Mouse (Mus musculus): ENCODE results near the gene Lrrc8a.

Lrrc8a gene

DNA sequence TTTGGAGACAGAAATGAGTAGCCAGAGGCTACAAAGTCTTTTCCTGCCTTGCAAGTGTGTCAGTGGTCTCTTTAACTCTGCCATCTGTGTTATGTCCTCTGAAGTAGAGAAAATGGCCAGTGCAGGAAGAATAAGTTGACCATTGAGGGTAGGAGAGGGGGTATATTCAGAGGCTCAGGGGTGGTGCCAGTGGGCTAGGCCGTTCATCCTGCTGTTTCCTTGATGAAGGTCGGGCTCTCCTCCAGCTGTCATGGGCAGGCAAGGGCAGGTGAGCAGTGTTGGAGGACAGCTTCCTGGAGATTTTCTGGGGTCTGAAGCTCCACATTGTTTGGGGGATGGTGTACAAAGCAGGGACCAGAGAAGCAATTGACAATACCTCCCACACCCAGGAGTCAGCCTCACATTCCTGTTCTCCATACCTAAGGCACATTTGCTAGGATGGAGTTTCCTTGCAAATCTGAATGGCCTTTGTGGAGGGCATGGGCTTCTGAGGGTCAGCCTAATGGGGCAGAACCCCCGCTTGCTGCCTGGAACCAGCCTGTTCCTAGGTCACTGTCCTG lies 1.5 kb downstream of the Lrrc8a start:
- DNase-seq (ENCODE audit: low read depth in 2 of 2, low spot score in 2 of 2): no peak

- DNase-seq (ENCODE audit: low read depth in 2 of 2, low spot score in 2 of 2): no peak
These were observed 2.3 kb downstream of the Lrrc8a start for GRCm38 (mm10) chr2:30239777-30240176.

- no peak for DNase-seq (ENCODE audit: low read depth in 2 of 2, low spot score in 2 of 2)
These were observed 2.8 kb downstream of the Lrrc8a start, which contains the start of gene Gm28035 for GRCm38 (mm10) chr2:30240267-30240666. Gene Gm28035, plus strand, starts transcription at chr2:30240567.

- DNase-seq (ENCODE audit: low read depth in 2 of 2, low spot score in 2 of 2): no peak
These were observed 5.0 kb downstream of the Lrrc8a start for GRCm38 (mm10) chr2:30242509-30242908.

DNA sequence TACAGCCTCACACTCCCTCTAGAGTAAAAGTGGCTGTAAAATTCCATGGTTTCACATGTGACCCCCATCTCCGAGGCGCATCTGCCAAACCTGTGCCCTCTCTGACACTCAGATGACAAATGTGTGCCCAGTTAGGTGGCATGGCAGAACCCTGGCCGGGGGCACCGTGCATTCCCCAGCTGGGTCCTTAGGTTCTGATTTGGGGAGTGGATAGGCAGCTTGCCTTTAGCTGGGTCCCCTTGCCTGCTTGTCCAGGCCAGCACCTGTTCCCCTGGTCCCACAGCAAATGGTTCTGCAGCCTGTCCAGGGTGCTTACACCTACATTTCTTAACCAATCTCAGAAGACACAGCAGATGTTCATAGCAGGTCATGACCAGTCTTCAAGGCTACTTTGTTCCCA lies 5.9 kb downstream of the Lrrc8a start:
- no peak for DNase-seq (ENCODE audit: low read depth in 2 of 2, low spot score in 2 of 2)

- no peak for DNase-seq (ENCODE audit: low read depth in 2 of 2, low spot score in 2 of 2)
These were observed 7.2 kb downstream of the Lrrc8a start for GRCm38 (mm10) chr2:30244595-30245178.

GRCm38 (mm10) chr2:30247036-30247435 lies 9.5 kb downstream of the Lrrc8a start:
- DNase-seq (ENCODE audit: low read depth in 2 of 2, low spot score in 2 of 2): no peak

GRCm38 (mm10) chr2:30247681-30248080 lies 10.2 kb downstream of the Lrrc8a start:
- no peak for DNase-seq (ENCODE audit: low read depth in 2 of 2, low spot score in 2 of 2)

DNA sequence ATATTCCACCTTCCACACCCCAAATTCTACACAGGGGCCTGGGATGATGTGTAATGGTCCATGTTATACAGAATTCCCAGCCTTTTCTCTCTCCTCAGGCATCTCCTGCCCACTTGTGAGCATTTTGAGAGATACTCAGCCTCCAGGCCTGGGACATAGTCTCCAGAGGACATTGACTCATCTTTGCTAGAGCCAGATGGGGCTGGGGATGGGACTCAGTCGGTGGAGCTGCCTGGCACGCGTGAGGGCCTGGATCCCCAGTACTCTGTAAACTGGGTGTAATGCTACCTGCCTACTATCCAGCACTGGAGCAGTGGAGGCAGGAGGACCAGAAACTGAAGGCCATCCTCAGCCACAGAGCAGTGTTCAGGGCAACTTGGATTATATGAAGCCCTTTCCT lies 11.7 kb downstream of the Lrrc8a start:
- no peak for DNase-seq (ENCODE audit: low read depth in 2 of 2, low spot score in 2 of 2)

- DNase-seq (ENCODE audit: low read depth in 2 of 2, low spot score in 2 of 2): no peak
These were observed 12.9 kb downstream of the Lrrc8a start for GRCm38 (mm10) chr2:30250166-30251128.

DNA sequence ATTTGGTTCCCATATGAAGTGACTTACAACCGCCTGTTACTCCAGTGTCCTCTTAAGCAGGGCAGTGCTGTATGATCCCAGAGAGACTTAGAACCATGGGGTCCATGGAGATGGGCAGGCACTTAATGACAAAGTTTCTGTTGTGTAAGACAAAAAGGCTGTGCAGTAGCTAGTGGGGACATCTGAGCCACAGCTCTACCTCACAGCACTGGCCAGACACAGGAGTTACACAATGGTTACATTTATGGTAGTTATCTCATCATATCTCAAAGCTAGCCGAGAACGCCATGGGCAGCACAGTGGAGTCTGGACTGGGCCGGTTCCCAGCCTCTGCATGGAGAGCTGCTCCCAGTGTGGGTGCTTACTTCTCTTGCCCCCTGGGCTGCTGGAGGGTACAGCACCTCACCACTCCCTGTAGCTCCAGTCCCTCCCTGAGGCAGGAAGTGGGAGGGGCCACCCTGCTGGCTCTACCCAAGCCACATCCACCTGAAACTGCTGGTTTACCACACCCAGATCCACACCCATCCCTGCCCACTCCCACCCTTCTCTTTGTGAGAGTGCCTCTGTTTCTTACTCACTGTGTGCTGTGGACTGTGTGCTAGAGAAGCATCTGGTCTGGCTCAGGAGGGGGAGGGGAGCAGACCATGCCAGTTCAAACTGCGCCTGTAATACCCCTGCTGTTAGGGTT lies 14.0 kb downstream of the Lrrc8a start:
- peak; percentile 76 to 81 for DNase-seq (ENCODE audit: low read depth in 2 of 2, low spot score in 2 of 2)

- DNase-seq (ENCODE audit: low read depth in 2 of 2, low spot score in 2 of 2): no peak
These were observed 15.0 kb downstream of the Lrrc8a start for GRCm38 (mm10) chr2:30252521-30252920.

GRCm38 (mm10) chr2:30253809-30254208 lies 16.3 kb downstream of the Lrrc8a start:
- no peak for DNase-seq (ENCODE audit: low read depth in 2 of 2, low spot score in 2 of 2)

- no peak for DNase-seq (ENCODE audit: low read depth in 2 of 2, low spot score in 2 of 2)
These were observed 18.3 kb downstream of the Lrrc8a start for GRCm38 (mm10) chr2:30255631-30256395.

GRCm38 (mm10) chr2:30256616-30257350 lies 19.3 kb downstream of the Lrrc8a start:
- no peak for DNase-seq (ENCODE audit: low read depth in 2 of 2, low spot score in 2 of 2)

DNA sequence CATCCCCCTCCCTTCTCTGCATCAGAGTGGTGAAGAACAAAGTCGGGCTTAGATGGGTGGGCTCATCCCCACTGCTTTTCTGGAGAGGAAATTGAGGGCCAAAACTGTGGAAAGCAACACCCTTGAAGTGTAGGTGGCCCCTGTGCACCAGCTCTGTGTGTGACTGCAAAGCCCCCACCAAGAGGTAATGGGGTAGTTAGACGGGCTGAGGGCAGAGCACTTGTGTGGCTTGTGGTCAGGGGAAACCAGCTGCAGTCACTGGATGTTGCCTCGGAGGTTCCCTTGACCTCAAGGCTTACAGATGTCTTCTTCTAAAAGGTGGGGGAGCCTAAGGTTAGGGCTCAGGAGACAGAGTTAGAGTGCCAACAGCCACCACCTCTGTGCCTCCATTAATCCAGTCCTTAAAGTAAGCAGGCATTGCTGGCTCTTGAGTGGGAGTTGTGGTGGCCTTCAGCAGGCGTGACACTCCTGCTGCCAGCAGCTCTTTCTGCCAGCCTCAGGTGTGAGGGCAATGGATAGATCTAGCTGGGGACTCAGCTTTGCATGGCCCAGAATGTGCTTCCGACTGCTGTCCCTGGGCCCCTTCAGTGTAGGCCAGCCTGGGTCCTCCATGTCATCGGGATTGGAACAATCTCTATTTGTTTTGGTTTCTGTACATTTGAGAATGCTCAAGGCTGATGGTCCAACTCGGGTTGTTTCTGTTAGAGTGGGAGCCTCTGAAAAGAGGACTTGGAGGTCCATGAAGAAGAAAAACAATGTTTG lies 20.4 kb downstream of the Lrrc8a start:
- DNase-seq (ENCODE audit: low read depth in 2 of 2, low spot score in 2 of 2): no peak

GRCm38 (mm10) chr2:30258600-30258999 lies 21.1 kb downstream of the Lrrc8a start:
- no peak for DNase-seq (ENCODE audit: low read depth in 2 of 2, low spot score in 2 of 2)

DNA sequence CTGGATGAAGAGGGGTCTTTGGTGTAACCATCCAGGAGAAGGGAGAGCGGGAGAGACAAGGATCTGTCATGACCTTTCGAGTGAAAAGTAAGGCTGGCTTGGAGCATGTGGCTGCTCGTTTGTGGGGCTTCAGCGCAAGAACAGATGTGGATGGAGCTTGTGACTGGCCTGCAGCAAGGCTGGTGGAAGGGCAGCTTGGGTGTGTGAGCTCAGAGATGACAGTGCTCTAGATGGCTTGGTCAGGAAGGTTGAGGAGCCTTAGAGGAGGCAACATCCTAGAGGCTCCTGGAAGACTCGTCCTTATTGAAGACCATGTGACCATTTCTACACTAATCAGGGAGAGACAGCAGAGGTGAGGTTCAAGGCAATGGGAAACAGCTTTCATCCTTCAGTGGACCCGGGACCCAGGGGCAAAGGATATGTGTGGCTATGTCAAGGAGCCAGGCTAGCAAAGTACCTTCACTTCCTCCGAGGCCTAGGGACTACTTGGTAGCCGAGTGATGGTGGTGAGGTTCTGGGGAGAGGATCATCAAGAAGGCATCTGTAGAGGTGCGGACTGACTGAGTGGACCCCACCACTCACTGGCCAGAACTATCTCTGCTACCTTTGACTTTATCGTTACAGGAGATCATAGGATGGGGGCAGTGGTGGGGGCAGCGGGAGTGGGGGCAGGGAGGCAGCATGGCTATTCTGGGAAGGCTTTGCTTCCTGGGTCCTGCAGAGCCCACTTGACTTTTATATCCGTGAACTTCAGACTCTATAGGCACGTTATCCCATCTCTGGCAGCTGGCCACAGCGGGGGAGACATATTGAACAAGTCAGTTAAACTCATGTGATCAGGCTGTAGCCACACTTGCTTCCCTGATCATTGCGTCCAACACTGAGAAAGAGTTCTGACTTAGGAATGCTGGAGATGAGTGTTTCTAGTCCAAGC lies 21.9 kb downstream of the Lrrc8a start:
- DNase-seq (ENCODE audit: low read depth in 2 of 2, low spot score in 2 of 2): no peak
